Mouse (Mus musculus): ENCODE measurements at regions not wholly inside any gene's neighbourhood (a gene's known extent, or its start where the extent isn't known, plus 50 kb on each side); places are given as distances from the start of the nearest gene placed in this dataset.

DNA sequence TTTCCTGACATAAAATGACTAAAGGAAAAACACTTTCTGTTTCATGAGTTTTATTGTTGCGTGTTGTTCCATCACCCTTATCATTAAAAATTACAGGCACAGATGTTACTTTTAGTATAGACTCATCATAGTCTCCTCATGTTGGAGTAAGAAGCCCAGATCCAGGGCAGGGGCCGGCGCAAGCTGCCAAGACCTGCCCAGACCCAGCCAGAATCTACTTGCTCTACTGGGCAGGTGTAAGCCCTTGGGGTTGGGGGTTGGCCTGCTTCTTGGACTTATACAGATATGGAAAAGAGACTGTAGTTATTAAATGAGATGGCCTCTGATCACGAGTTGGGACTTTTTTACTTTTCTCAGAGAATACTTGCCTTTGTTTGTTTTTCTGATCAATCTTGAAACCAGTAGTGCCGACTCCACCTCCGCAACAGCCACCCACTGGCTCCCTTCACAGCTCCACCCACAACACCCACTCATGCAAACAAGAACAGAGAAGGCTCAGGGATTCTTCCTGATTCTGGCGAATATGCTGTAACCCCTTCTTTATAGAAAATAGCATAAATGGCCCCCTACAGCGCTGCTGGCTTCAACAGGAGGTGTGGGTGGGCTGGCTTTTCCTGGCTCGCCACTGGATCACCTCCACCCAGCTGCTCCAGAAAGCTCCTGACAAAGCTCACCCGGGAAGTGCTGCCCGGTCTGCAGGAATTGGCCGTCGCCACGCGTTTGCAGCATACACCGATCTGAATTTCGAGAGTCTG, 689.9 kb upstream of the Car8 start:
- no peaks in the 10 kb centered on the region for H3K9me3 ChIP-seq (ENCODE audit: low read length)
- no peak overlapping the region for H3K4me2 ChIP-seq (ENCODE audit: low read depth, low read length)
- ATAC-seq (peak; percentile 77), DNase-seq (ENCODE audit: low spot score) (peak; percentile 53)
- no peaks in the 10 kb centered on the region for H3K36me3 ChIP-seq (ENCODE audit: insufficient read depth, low read length)
- no peaks in the 10 kb centered on the region for H3K27me3 ChIP-seq (ENCODE audit: insufficient read depth, low read length)
- peaks cover 4% of the 10 kb centered on the region; the same call in 1 of the 2 replicates for H3K4me1 ChIP-seq (ENCODE audit: insufficient read depth, low read length)
- 53% methylated on average over 17 of the region's 17 CpGs for WGBS
- H3K27ac ChIP-seq, result peak overlapping the region; percentile 37
- no peak overlapping the region for H3K9ac ChIP-seq (replicated peaks; ENCODE audit: low read length)
- no peak for TF ChIP-seq CTCF (IDR thresholded peaks at IDR 0.05; ENCODE audit: low read depth)
- H3K4me3 ChIP-seq (ENCODE audit: low read length), result no peak overlapping the region

DNA sequence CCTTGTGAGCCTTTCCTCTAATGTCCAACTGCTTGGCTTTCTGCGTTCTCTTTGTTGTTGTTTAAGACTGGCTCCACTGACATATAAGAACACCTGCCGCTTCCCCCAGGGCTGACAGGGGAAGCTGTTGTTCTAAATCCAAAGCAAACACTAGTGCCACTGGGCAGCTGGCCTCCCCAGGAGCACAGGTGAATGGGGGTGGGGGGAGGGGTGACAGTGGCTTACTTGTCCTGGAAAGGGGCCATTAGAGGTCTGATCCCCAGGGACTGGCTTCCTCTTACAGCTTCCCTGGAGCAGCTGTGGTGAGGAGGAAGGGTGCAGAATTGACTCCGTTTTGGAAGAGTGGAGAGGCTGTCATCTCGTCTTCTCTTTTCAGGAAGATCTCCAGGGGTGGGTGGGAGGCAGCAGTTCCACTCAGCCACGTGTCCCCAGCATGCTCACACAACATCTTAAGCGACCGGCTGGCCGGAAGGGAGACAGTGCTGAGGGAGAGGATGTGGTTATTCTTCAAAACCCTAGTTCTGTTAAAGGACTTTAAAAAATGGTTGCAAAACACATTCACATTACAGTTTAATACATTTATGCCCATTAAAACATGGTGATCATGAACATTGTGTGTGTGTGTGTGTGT, 688.5 kb upstream of the Car8 start:
- H3K9me3 ChIP-seq (ENCODE audit: low read length), result no peaks in the 10 kb centered on the region
- H3K4me1 ChIP-seq (ENCODE audit: insufficient read depth, low read length), result peaks cover 9% of the 10 kb centered on the region
- no peak overlapping the region for H3K4me2 ChIP-seq (ENCODE audit: low read depth, low read length)
- no peak overlapping the region for H3K27ac ChIP-seq
- no peak for DNase-seq (ENCODE audit: low spot score)
- no peak overlapping the region for H3K4me3 ChIP-seq (ENCODE audit: low read length)
- H3K9ac ChIP-seq (replicated peaks; ENCODE audit: low read length), result no peak overlapping the region
- no peaks in the 10 kb centered on the region for H3K36me3 ChIP-seq (ENCODE audit: insufficient read depth, low read length)
- TF ChIP-seq CTCF (IDR thresholded peaks at IDR 0.05; ENCODE audit: low read depth), result no peak
- ATAC-seq, result no peak
- H3K27me3 ChIP-seq (ENCODE audit: insufficient read depth, low read length), result no peaks in the 10 kb centered on the region
- whole genome bisulfite sequencing, result 37% methylated on average over 8 of the region's 8 CpGs

DNA sequence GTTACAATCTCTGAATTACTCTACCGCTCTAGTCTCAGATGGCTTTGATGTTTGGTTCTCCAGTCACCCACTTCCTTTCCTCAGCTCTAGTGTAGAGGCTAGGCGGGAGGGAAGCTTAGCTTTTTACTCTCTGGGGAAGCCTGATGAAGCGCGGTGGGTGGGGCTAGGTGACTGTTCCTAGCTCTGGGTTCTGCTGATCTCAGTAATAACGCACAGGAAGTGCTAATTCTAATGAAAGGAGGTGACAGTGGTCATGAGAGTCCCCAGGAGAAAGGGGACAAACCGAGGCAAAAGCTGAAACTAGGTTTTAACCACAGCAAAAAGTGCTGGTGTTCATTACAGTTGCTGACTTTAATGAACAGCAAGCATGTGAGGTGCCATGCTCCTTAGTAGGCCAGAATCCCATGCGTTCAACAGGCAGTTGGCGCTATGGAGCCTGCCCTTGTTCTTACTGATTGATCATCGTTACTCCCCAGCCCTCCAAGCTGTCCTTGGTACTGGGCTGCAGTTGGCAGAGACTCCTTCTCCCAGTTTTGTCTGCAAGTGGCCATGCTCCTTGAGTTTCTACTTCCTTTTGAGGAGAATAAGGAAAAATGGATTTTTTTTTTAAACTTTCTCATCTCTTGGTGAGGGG, 687.9 kb upstream of the Car8 start:
- no peaks in the 10 kb centered on the region for H3K9me3 ChIP-seq (ENCODE audit: low read length)
- H3K36me3 ChIP-seq (ENCODE audit: insufficient read depth, low read length), result no peaks in the 10 kb centered on the region
- 46% methylated on average over 9 of the region's 9 CpGs for WGBS
- DNase-seq (ENCODE audit: low spot score) (no peak), ATAC-seq (no peak)
- no peak overlapping the region for H3K4me3 ChIP-seq (ENCODE audit: low read length)
- H3K4me1 ChIP-seq (ENCODE audit: insufficient read depth, low read length), result peaks cover 14% of the 10 kb centered on the region
- no peak overlapping the region for H3K27ac ChIP-seq
- H3K27me3 ChIP-seq (ENCODE audit: insufficient read depth, low read length), result no peaks in the 10 kb centered on the region
- no peak for TF ChIP-seq CTCF (IDR thresholded peaks at IDR 0.05; ENCODE audit: low read depth)
- no peak overlapping the region for H3K4me2 ChIP-seq (ENCODE audit: low read depth, low read length)
- no peak overlapping the region for H3K9ac ChIP-seq (replicated peaks; ENCODE audit: low read length)

DNA sequence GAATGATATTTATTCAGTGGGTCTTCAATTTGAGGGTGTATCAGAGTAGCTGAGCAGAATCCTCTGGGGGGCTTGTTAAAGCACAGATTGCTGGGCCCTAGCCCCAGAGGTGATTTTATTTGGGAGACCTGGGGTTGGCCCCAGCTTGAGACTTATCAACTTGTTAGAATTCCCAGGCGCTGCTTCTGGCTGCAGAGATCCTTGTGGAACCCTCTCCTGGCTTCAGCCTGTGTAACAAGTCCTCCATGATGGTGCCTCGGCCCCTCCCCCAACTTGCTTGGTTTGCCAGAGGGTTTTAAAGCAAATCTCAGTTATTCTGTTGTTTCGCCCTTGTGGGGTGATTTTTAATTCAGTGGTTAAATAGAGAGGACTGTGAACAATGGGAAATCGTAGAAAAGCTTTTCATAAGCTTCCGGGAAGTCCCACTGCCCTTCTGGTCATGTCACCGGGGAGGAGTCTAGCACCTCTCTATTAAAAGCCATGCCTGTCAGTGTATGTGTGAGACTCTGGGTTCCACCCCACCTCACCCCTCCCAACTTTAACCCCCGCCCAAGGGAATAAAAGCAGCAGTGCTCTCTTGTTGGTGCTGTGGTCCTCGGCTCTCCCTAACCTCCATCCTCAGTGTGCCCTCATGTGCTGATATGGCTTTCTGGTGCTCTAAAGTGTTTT, 684.0 kb upstream of the Car8 start:
- H3K4me3 ChIP-seq (ENCODE audit: low read length), result no peak overlapping the region
- H3K27ac ChIP-seq, result no peak overlapping the region
- TF ChIP-seq CTCF (IDR thresholded peaks at IDR 0.05; ENCODE audit: low read depth), result no peak
- WGBS, result 52% methylated on average over 8 of the region's 8 CpGs
- peaks cover 20% of the 10 kb centered on the region for H3K4me1 ChIP-seq (ENCODE audit: insufficient read depth, low read length)
- no peak overlapping the region for H3K4me2 ChIP-seq (ENCODE audit: low read depth, low read length)
- no peaks in the 10 kb centered on the region for H3K9me3 ChIP-seq (ENCODE audit: low read length)
- H3K27me3 ChIP-seq (ENCODE audit: insufficient read depth, low read length), result no peaks in the 10 kb centered on the region
- H3K36me3 ChIP-seq (ENCODE audit: insufficient read depth, low read length), result no peaks in the 10 kb centered on the region
- no peak overlapping the region for H3K9ac ChIP-seq (replicated peaks; ENCODE audit: low read length)
- DNase-seq (ENCODE audit: low spot score) (peak; percentile 25), ATAC-seq (no peak)

DNA sequence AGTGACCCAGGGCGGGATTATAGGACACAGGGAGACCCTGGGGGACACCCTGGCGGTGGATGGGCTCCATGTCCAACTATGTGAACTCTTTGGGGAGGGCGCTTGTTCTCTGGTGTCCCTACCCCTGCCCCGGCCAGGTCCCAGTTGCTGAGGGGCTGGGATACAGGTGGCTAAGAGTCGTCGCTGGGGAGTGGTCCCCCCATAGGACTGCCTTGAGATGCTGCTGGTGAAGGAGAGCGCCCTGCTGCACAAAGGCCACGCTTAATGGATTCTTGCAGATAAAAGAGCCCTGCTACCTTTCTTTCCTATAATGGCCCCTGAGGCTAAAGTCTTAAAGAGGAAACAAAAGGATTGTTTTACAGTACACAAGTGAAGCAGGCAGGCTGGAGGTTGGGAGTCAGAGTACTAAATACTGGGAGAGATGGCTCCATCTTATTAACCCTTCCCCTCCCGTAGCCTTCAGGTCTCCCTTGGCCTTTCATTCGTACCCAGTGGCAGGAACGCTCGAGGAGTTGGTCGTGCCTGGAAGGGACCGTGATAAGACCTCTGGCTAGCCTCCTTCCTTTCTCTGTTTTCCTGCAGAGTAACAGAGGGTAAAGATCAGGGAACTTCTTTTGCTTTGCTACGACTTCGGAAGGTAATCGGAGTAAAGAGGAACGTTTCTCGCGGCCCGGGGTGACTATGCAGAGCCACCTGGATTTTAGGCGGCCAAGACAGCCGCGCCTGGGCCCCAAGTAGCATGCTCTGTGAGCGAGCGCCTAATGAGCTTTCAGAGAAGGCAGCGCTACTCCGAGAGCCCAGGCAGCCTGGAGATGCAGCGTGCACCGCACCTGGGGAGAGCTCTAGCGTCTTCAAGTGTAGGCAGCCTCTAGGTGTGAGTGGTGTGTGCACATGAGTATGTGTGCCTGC, 682.9 kb upstream of the Car8 start:
- 11% methylated on average over 31 of the region's 31 CpGs for WGBS
- TF ChIP-seq CTCF (IDR thresholded peaks at IDR 0.05; ENCODE audit: low read depth), result no peak; the same call in 1 of the 2 replicates
- H3K36me3 ChIP-seq (ENCODE audit: insufficient read depth, low read length), result no peaks in the 10 kb centered on the region
- H3K9ac ChIP-seq (replicated peaks; ENCODE audit: low read length), result no peak overlapping the region
- peaks cover 16% of the 10 kb centered on the region for H3K4me1 ChIP-seq (ENCODE audit: insufficient read depth, low read length)
- DNase-seq (ENCODE audit: low spot score), result peak; percentile 38
- H3K4me3 ChIP-seq (ENCODE audit: low read length), result peak overlapping the region; percentile 17; the same call in 1 of the 2 replicates
- H3K9me3 ChIP-seq (ENCODE audit: low read length), result no peaks in the 10 kb centered on the region
- no peaks in the 10 kb centered on the region for H3K27me3 ChIP-seq (ENCODE audit: insufficient read depth, low read length)
- H3K4me2 ChIP-seq (ENCODE audit: low read depth, low read length), result peak overlapping the region; percentile 49
- 0 out of 2 replicates have a peak overlapping the region, but pooled peaks have one; percentile 22 for H3K27ac ChIP-seq
- ATAC-seq, result peak; percentile 57

DNA sequence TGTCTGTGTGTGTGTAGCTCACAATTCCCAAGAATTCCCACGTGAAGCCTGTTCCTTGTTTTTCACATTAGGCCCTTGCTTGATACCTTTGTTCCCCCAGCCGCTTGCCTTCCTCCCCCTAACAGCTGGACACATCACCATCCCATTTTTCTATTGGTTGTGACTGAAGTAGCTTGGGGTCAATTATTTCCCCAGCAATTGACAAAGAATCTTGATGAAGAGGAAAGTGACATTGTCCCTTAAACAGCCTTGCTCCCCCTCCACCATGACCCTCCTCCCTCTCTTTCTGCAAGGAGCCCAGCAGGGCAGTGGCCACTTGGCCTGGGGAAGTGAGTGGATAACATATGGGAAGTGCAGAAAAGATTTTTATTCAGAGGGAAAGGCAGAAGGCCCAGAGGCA, 681.5 kb upstream of the Car8 start:
- Histone ChIP-seq H3K27ac (peak overlapping the region; percentile 22; the same call in 1 of the 2 replicates), H3K9me3 (ENCODE audit: low read length) (no peaks in the 10 kb centered on the region), H3K36me3 (ENCODE audit: insufficient read depth, low read length) (no peaks in the 10 kb centered on the region), H3K4me2 (ENCODE audit: low read depth, low read length) (no peak overlapping the region), H3K4me1 (ENCODE audit: insufficient read depth, low read length) (peaks cover 16% of the 10 kb centered on the region), H3K27me3 (ENCODE audit: insufficient read depth, low read length) (no peaks in the 10 kb centered on the region), H3K4me3 (ENCODE audit: low read length) (no peak overlapping the region), H3K9ac (replicated peaks; ENCODE audit: low read length) (no peak overlapping the region)
- WGBS, result 41% methylated on average over 2 of the region's 2 CpGs
- ATAC-seq, result no peak
- no peak for DNase-seq (ENCODE audit: low spot score)
- TF ChIP-seq CTCF (IDR thresholded peaks at IDR 0.05; ENCODE audit: low read depth), result no peak

Data from hindbrain, postnatal 0 days (tissue).